Mouse (Mus musculus) kidney, adult 8-10 months (tissue): ENCODE measurements around the gene Aph1b.
A peak's percentile ranks its signal among the peaks of the same experiment; 100 is the strongest.

Source experiments
- DNase-seq, 2 experiments: peaks; one replicate each; pipeline ENCODE4 v3.0.0; 2022

Gene Aph1b

DNA sequence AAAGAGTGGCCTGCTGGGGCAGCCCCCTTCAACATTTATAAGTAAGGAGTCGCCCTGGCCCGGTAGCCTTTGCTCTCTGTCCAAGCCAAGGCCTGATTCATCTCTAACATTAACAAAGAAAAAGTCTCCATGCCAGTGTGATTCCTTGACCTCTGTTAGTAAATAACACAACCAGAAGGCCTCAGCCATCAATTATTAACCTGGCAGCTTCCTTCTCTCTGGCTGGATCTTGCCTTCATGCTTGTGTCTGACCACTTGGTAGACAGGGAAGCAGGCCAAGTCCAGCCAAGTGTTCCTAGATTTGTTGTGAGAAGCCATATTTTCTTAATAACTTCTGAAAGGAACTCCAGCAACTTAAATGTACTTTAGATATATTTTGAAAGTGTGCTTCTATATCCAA is 58.7 kb downstream of the Aph1b start:
- peak; percentile 88 to 95 for DNase-seq

DNA sequence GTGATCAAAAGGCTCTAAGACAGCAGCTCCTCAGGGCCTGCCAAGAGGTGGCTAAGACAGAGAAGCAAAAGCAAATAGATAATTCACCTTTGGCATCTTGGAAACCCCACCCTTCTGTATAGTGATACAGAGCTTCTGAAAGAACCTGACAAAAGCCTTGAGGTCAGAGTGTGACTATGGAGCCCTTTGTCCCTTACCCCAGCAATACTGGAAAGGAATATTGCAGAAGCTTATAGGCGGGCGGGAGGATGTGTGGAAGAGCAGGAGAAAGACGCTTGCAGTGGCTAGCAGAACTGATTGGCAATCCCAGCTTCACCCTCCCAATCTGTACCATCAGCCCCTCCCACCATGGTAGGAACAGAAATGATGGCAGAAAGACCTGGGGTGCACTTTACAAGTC is 59.3 kb downstream of the Aph1b start:
- DNase-seq: no peak

DNA sequence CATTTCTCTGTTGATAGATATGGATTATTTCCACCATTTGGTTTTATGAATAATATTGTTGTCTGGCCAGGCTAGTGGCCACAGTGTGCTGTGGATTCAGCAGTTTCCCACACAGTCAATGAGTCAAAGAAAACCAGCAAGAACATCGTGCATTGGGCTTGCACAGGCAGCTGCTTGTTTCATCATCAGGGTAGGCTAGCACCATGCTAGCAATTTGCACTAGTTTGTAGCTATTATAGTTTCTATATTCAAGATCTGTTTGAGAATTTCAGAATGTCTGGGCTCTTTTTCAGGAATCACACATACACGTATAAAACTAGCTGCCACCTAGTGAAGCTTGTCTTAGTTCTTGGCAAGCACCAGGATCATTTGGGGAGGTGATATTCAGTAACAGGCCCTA is 60.2 kb downstream of the Aph1b start:
- no peak for DNase-seq

DNA sequence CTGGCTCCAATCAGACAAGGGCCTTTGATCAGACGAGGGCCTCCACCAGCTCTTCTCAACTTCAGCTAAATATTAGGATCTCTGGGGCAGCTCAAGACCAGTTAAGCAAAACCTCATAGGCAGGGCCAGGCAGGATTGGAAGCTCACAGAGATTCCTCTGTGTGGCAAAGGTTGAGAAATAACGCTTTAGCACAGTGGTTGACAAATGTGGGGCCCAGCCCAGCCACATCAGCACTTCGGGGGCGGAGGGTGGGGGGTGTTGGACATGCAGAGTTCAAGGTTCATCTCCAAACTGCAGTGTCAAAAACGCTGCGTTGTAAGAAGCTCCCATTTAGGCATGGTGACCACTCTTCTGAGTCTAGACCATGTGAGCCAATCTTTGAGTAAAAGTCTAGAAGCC is 60.7 kb downstream of the Aph1b start:
- DNase-seq: peak; percentile 60 to 63

DNA sequence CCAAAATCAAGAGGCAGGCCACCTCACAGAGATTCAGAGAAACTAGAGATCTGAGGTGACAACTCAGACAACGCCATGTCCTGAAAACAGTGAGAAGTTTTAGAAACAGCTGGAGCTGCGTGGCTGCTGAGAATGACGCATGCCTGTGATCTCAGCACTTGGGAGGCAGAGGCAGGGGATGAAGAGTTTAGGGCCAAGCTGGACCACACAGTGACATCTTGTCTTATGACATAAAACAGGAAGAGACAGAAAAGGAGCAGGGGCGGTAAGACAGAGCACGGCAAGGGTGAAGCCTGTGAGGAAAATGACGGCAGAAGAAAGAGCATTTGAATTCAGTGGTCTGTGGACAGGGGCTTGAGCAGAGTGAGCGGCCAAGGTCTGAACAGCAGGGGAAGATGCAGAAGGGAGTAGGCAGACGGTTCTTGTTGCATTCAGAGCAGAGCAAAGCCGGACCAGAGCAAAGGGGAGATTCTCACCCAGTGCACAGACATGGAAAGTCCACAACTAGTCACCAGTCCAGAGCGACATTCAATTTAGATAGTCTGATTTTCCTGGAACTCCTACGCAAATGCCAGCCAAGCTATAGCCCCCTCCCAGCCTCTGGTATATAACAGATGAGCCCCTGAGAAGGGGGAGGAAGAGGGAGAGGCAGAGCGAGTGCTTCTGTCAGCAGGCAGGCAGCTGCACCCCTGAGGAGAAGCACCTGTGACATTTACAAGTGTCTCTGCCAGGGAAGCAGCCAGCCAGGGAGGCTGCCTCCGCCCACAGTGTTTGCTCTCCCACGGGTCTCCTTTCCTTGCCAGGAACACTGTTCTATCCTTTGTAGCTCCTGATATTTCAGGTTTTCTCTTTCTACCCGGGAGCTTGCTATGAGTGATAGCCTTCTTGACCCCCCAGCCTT is 62.2 kb downstream of the Aph1b start:
- peak; percentile 57 to 69 for DNase-seq

DNA sequence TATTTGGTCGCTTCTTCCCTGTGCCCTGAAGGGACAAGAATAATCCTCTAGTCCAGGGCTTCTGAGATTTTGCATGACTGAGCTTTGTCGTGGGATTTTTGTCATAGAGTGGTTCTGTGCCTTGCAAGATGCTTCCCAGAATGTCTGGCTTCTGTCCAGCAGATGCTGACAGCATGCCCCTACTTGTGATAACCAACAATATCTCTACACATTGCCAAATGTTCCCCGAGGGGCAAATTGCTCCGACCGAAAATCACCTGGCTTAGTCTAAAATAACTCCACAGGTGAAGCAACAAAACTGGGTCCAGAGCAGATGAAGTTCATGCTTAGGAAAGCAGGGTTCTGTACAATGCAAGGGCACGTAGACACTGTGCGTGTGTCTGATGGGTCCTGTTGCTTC is 64.0 kb downstream of the Aph1b start:
- no peak for DNase-seq

DNA sequence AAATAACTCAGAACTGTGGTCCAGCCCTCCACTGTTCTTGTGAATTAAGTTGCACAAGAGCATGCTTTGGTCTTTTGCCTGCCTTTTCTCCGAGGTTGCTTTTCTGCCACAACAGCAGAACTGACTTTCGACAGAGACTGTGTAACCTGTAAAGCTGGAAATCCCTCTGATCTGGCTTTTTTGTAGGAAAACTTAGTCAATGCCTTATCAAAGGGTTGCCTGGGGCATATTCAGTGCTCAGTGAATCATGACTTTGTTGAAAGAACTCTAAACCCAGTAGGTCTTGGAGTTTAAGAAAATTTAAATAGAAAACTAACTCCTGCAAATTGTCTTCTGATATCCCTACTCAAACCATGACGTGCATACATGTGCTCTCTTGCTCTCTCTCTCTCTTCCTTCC is 64.7 kb downstream of the Aph1b start:
- no peak for DNase-seq

DNA sequence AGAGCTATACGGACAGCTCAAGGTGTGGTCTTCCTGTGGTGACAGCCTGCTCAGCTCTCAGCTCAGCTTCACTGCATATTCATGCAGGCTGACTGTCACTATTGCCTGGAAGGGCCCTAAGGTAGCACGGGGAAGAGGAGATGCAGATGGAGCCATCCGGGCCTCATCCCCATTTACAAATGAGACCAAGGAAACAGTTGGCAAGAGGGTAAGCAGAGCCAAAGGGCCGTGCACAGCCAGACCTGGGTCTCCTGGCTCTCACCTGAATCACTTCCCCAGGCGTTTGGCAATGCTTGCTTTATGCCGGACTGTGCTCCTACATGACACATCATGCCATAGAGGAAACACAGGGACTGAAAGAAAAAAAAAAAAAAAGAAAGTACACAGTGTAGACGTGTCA is 68.0 kb downstream of the Aph1b start:
- DNase-seq: no peak

DNA sequence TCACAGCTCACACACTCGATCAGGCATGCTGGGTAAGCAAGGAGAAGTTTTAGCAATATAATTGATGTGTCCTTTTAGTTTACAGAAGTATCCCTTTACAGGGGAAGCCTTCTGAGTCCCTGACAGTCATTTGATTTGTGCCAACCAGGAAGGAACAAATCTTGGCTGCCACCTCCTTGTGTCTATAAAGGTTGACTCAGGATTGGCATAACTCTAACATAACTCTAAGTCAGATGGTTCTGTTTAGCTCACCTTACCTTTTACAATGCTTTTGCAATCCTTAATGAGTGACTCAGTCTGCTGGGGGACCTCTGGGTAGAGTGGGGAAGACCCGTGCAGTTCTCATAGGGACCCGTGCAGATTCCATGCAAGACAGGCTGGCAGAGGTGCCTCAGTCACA is 69.7 kb downstream of the Aph1b start:
- no peak for DNase-seq
